Mouse (Mus musculus) liver, embryonic 11.5 days (tissue): ENCODE measurements around the gene Slc35e3. TPM values are rescaled to one million over a fixed set of nuclear protein-coding genes. Genes with fewer than 3 reads are reported as not detected.

ENCODE experiments used
- ATAC-seq: fragments of 200-750 bp; cut with Nextera tagmentation; replicated peaks from 2 replicates; pipeline ENCODE4 v1.8.0; 2017; ENCODE audit warnings: moderate number of reproducible peaks, mild to moderate bottlenecking, moderate TSS enrichment, moderate library complexity; ENCODE audit not compliant: low FRiP score
- DNase-seq: peaks from one replicate; pipeline ENCODE4 v3.0.0-alpha.2; 2017; ENCODE audit warnings: low spot score
- H3K27ac ChIP-seq: fragments of 300-500 bp; sonication (generic); 2 replicates; pipeline ENCODE4 v1.5.1; 2014; ENCODE audit warnings: mild to moderate bottlenecking, low read depth, low read length, control low read depth
- H3K27me3 ChIP-seq: fragments of 300-500 bp; sonication (generic); replicated peaks from 2 replicates; pipeline ENCODE4 v1.6.1; 2014; ENCODE audit warnings: low read length, mixed read lengths; ENCODE audit not compliant: control insufficient read depth, insufficient read depth
- H3K36me3 ChIP-seq: fragments of 300-500 bp; sonication (generic); 2 replicates; pipeline ENCODE4 v1.6.1; 2014; ENCODE audit warnings: mild to moderate bottlenecking, low read length, moderate library complexity, mixed read lengths; ENCODE audit not compliant: control insufficient read depth, insufficient read depth
- H3K4me1 ChIP-seq: fragments of 300-500 bp; sonication (generic); replicated peaks from 2 replicates; pipeline ENCODE4 v1.6.1; 2014; ENCODE audit warnings: low read length, mixed read lengths; ENCODE audit not compliant: control insufficient read depth, insufficient read depth
- H3K4me2 ChIP-seq: fragments of 300-500 bp; sonication (generic); 2 replicates; pipeline ENCODE4 v1.6.1; 2014; ENCODE audit warnings: mild to moderate bottlenecking, control low read depth, moderate library complexity
- H3K4me3 ChIP-seq: fragments of 300-500 bp; sonication (generic); 2 replicates; pipeline ENCODE4 v1.5.1; 2014; ENCODE audit warnings: low read depth, low read length, control low read depth
- H3K9ac ChIP-seq: fragments of 300-500 bp; sonication (generic); 2 replicates; pipeline ENCODE4 v1.6.1; 2014; ENCODE audit warnings: low read depth, low read length, control low read depth
- H3K9me3 ChIP-seq: fragments of 300-500 bp; sonication (generic); 2 replicates; pipeline ENCODE4 v1.6.1; 2016; ENCODE audit warnings: low read length, inconsistent platforms, mixed read lengths; ENCODE audit not compliant: control insufficient read depth
- WGBS: fragments of 180-500 bp; shearing (Covaris S2); extraction: QIAGEN DNeasy Blood & Tissue Kit; methylation state at CpG from one replicate; pipeline ENCODE4 v1.1.7; 2014; 5-methylcytosine and 5-hydroxymethylcytosine counted together
- polyA plus RNA-seq: library from polyadenylated mRNA; unstranded; fragments of >200 nt; fragmentation: Nextera tagmentation; extraction: Ambion mirVana; gene quantifications from 2 replicates; pipeline ENCODE4 v1.2.1, GENCODE M21; 2014

Slc35e3 gene
- polyA plus RNA-seq, 1 experiment from 2014 or later, result 7.2 TPM

DNA sequence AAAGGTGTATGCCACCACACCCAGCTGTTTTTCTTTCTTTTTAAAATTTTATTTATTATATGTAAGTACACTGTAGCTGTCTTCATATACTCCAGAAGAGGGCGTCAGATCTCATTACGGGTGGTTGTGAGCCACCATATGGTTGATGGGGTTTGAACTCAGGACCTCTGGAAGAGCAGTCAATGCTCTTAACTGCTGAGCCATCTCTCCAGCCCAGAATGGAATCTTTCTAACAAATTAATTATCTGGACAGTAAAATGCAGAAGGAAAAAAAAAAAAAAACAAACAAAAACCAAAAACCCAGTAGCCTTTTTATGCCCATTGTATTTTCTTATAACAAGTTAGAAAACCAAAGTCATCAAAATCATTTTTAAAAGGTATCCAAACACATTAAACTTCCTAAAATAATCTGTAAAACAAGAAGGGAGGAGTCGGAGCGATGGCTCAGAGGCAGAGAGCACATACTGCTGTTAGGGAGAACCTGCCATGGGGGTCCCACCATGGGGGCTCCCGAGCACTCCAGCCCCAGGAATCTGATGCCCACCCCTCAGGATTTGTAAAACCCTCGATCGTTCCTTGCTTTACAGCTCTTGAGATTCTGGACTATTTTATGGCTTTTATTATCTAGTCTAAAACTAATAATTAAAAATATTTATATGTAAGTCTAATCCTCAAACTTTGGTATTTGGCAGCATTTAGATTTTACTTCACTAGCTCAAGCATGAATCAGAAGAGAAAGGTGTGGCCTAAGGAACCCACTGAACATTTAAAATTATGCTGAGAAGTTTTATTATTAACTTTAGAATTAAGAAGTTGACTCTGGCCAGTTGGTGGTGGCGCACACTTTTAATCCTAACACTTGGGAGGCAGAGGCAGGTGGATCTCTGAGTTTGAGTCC lies 7.8 kb upstream of the Slc35e3 start:
- no peaks in the 10 kb centered on the region for H3K27me3 ChIP-seq
- no peak overlapping the region for H3K27ac ChIP-seq
- H3K9ac ChIP-seq, result no peak overlapping the region
- ATAC-seq, result no peak
- no peaks in the 10 kb centered on the region for H3K4me1 ChIP-seq
- no peaks in the 10 kb centered on the region for H3K9me3 ChIP-seq
- no peak for DNase-seq
- 87% methylated on average over 8 of the region's 8 CpGs for WGBS
- peaks cover 73% of the 10 kb centered on the region for H3K36me3 ChIP-seq
- H3K4me3 ChIP-seq, result no peak overlapping the region
- H3K4me2 ChIP-seq, result no peak overlapping the region

DNA sequence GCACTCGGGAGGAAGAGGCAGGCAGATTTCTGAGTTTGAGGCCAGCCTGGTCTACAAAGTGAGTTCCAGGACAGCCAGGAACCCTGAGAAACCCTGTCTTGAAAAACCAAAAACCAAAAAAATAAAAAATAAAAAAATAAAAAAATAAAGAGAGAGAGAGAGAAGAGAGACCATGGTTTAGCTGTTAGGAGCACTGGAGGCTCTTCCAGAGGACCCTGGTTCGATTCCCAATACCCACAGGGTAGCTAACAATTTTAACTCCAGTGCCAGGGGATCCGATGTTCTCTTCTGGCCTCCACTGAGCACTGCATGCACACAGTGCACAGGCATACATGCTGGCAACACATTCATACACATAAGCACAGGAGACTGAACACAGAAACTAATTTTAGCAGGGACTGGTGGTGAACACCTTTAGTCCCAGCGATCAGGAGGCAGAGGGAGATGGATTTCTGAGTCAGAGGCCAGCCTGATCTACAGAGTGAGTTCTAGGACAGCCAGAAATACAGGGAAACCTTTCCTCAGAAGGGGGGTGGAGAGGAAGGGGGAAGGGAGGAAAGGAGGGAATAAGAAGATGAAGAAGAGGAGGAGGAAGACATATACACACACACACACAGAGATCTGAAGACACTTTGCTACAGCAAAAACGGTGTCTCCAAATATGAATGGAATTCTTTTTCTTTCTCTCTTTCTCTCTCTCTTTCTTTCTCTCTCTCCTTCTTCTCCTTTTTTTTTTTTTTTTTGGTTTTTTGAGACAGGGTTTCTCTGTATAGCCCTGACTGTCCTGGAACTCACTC lies 6.9 kb upstream of the Slc35e3 start:
- H3K4me2 ChIP-seq, result no peak overlapping the region
- ATAC-seq, result no peak
- 95% methylated on average over 5 of the region's 5 CpGs for WGBS
- no peaks in the 10 kb centered on the region for H3K27me3 ChIP-seq
- H3K27ac ChIP-seq, result no peak overlapping the region
- H3K9me3 ChIP-seq, result no peaks in the 10 kb centered on the region
- no peak overlapping the region for H3K9ac ChIP-seq
- no peak for DNase-seq
- H3K36me3 ChIP-seq, result peaks cover 67% of the 10 kb centered on the region
- no peaks in the 10 kb centered on the region for H3K4me1 ChIP-seq
- no peak overlapping the region for H3K4me3 ChIP-seq

DNA sequence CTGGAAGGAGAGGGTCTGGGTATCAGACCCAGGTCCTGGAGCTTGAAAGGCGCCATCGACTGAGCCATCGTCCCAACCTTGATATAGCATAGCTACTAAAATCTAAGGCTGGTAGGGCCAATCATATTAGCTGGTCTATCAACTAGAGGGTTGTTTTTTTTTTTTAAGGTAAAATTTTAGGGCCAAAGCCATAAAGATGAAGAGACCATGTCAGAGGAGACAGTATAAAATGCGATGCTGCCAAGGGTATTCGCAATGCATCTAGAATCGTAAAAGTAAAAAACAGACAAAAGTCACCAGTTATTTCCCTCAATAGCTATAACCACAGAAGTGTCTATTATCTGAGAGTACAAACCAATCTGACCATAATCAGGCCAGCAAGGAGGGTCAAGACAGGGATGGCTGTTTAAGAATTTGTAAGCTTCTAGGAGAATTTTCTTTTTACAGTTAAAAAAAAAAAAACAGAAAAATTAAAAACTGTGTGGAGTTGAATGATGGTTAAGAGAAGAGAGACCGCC lies 6.2 kb upstream of the Slc35e3 start:
- WGBS, result 95% methylated on average over 7 of the region's 7 CpGs
- ATAC-seq (no peak), DNase-seq (no peak)
- Histone ChIP-seq H3K4me3 (no peak overlapping the region), H3K4me1 (no peaks in the 10 kb centered on the region), H3K9ac (no peak overlapping the region), H3K27me3 (no peaks in the 10 kb centered on the region), H3K4me2 (no peak overlapping the region), H3K27ac (no peak overlapping the region), H3K9me3 (no peaks in the 10 kb centered on the region), H3K36me3 (peaks cover 63% of the 10 kb centered on the region)

DNA sequence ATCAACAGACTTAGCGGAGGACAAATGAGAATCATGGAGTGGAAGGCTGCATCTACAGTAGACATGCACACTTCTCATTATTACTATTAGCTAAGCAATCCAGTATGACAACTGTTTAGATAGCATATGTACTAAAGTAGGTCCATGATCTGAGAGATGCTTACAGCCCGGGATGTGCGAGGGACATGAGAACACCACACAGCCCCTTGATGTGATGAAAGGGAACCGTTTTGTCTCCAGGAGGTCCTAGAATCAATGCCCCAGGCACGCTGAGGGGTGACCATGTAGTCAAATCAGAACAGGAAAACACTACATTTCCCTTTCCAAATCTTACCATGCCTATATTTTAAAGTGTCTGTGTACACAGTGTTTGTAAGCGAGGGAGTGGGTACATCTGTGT lies 5.6 kb upstream of the Slc35e3 start:
- Histone ChIP-seq H3K27me3 (no peaks in the 10 kb centered on the region), H3K4me1 (no peaks in the 10 kb centered on the region), H3K9me3 (no peaks in the 10 kb centered on the region), H3K9ac (no peak overlapping the region), H3K27ac (no peak overlapping the region), H3K4me3 (no peak overlapping the region), H3K4me2 (no peak overlapping the region), H3K36me3 (peaks cover 58% of the 10 kb centered on the region)
- WGBS, result 92% methylated on average over 6 of the region's 6 CpGs
- ATAC-seq (no peak), DNase-seq (no peak)

DNA sequence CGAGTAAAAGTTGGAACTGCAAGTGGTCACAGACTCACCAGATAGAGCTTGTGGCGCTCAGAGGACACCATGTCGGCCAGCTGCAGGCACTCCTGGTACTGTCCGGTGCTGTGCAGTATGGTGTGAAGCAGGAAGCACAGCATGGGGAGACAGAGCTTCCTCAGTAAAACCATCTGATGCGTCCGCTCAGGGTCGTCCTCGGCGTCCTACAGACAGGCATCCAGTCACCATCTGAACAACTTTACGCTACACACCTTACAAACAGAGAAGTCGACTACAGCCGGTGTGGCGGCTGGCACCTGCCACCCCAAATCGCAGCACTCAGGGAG lies 5.1 kb upstream of the Slc35e3 start:
- H3K4me3 ChIP-seq, result no peak overlapping the region
- H3K9ac ChIP-seq, result no peak overlapping the region
- H3K36me3 ChIP-seq, result peaks cover 55% of the 10 kb centered on the region
- ATAC-seq (no peak), DNase-seq (no peak)
- no peaks in the 10 kb centered on the region for H3K9me3 ChIP-seq
- H3K4me2 ChIP-seq, result no peak overlapping the region
- WGBS, result 96% methylated on average over 14 of the region's 14 CpGs
- H3K27ac ChIP-seq, result no peak overlapping the region
- no peaks in the 10 kb centered on the region for H3K27me3 ChIP-seq
- no peaks in the 10 kb centered on the region for H3K4me1 ChIP-seq

DNA sequence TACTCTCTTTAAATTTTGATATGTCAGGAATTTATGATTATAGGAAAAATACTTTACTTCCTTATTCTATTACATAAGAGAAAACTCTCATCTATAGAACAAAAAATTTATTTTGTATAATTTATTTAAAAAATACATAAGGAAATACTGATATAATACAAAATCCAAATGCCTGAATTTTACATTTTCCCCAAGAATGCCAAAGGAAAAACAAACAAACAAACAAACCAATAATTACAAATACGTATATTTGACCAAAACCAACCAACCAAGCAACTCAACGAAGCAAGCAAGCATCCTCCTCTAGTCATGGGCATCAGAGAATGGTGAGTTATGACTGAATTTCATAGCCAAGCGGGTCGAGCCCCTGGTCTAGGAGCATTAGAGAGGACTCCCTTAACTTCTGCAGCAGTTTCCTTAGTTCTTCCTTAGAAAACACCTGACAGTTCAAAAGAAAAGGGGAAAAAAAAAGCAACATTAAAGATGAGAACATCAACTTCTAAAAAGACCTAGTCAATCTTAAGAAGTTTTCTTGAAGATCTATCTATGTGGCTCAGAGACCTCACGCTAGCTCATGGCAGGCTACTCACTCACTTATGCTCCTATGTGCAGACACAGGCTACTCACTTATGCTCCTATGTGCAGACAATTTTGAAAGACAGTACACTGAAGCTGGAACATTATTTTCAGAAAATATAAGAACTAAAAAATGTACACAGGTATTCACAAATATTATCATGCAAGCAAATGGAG lies 4.5 kb upstream of the Slc35e3 start:
- no peaks in the 10 kb centered on the region for H3K4me1 ChIP-seq
- H3K9me3 ChIP-seq, result no peaks in the 10 kb centered on the region

DNA sequence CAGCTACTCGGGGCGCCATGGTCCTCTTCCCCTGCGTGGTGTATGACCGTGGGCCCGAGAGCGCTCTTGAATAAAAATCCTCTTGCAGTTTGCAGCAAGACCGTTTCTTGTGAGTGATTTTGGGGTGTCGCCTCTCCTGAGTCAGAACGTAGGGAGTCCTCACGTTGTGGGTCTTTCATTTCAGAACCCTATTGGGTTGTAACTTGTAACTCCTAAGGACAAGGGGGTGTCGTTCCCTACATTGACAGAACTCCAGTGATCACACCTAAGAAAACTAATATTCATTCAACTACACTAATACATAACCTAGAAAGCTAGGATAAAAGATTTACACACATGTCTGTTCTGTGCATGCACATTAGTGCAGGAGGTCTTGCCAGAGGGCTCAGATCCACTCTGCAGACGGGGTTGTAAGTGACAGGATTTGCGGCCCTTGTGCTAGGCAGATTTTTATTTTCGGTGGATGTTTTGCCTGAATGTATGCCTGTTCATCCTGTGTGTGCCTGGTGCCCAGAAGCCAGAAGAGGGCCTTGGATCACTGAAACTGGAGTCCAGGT lies 3.7 kb upstream of the Slc35e3 start:
- Histone ChIP-seq H3K36me3 (peaks cover 42% of the 10 kb centered on the region), H3K27ac (no peak overlapping the region), H3K27me3 (no peaks in the 10 kb centered on the region), H3K4me1 (0 out of 2 replicates have a peak, but pooled peaks cover 4% of the 10 kb centered on the region), H3K9me3 (no peaks in the 10 kb centered on the region), H3K9ac (no peak overlapping the region), H3K4me2 (no peak overlapping the region), H3K4me3 (no peak overlapping the region)
- 91% methylated on average over 14 of the region's 14 CpGs for WGBS
- no peak for DNase-seq
- no peak for ATAC-seq

More for the DNA sequence above, 4.5 kb upstream of the Slc35e3 start:
- no peaks in the 10 kb centered on the region for H3K27me3 ChIP-seq
- H3K9ac ChIP-seq, result no peak overlapping the region
- H3K36me3 ChIP-seq, result peaks cover 50% of the 10 kb centered on the region
- H3K4me3 ChIP-seq, result no peak overlapping the region
- 95% methylated on average over 5 of the region's 5 CpGs for WGBS
- H3K27ac ChIP-seq, result no peak overlapping the region
- DNase-seq, result no peak
- no peak for ATAC-seq
- no peak overlapping the region for H3K4me2 ChIP-seq

DNA sequence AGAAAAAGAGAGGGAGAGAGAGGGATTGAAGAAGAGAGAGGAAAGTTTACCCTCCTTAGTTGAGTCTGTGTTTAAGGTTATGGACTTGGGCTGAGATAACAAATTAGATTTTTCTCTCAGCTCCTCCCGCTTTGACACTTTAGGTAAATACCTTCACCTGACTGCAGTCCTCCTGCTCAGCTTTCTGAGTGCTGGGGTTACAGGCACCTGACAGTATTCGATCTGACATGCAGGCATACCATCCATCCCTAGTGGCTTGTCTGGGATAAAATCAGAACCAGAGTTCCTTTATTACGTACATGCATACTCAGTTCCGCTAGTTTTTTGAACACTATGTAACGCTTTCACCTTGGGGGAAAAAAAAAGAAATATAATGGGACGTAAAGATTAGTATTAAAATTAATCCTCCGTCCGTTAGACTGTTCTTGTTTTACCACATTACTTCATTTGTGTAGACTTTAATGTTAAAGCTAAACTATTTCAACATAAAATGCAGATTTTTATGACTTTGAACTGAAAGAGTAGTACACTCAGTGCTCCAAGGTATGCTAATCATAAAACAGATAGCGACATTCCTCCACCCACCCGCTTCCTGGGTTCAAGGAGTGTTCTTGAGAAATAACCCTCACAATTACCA lies 3.0 kb upstream of the Slc35e3 start:
- no peak overlapping the region for H3K27ac ChIP-seq

More for the DNA sequence above, 3.0 kb upstream of the Slc35e3 start:
- DNase-seq (no peak), ATAC-seq (no peak)
- Histone ChIP-seq H3K36me3 (peaks cover 38% of the 10 kb centered on the region), H3K27me3 (no peaks in the 10 kb centered on the region), H3K4me3 (no peak overlapping the region), H3K9ac (no peak overlapping the region), H3K4me2 (no peak overlapping the region), H3K4me1 (0 out of 2 replicates have a peak, but pooled peaks cover 4% of the 10 kb centered on the region), H3K9me3 (no peaks in the 10 kb centered on the region)
- 95% methylated on average over 10 of the region's 10 CpGs for WGBS
